Mouse (Mus musculus) duodenum, adult 2 months (tissue): ENCODE measurements around the gene Fam111a. TPM values are rescaled to one million over a fixed set of nuclear protein-coding genes. Genes with fewer than 3 reads are reported as not detected.

ENCODE experiments used
- polyA plus RNA-seq: library from polyadenylated mRNA; depleted of rRNA; stranded (reverse); fragments of >200 nt; gene quantifications from 2 replicates; pipeline ENCODE4 v1.2.3, GENCODE M21; 2012; ENCODE audit warnings: low replicate concordance; rRNA removed

The Fam111a gene
- polyA plus RNA-seq = 0.14 and 0.39 TPM in 2 replicates

DNA sequence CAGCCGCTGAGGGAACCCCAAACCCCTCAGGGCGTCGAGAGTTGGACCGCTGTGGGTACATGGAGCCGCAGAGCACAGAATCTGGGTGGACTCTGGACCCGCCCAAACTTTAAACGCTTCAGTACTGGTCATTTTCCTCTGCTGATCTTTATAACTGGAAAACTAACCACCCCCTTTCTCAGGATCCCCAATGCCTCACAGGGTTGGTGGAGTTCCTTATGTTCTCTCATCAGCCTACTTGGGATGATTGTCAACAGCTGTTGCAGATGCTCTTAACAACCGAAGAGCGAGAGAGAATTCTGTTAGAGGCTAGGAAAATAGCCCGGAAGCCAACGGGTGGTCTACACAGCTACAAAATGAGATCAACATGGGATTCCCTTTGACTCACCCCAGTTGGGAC, at the start of gene Fam111a:
Gene Fam111a (plus strand): TSS at position 301 of the 400 bp plus-strand sequence.

GRCm38 (mm10) chr19:12501370-12502347, 43.9 kb upstream of the Fam111a start, which contains the start of gene Dtx4:
Gene Dtx4 (minus strand): TSS chr19:12501454.

GRCm38 (mm10) chr19:12599674-12600073, 54.1 kb downstream of the Fam111a start, which contains the start of gene Gm4952:
Gene Gm4952 (plus strand): TSS chr19:12599974.

DNA sequence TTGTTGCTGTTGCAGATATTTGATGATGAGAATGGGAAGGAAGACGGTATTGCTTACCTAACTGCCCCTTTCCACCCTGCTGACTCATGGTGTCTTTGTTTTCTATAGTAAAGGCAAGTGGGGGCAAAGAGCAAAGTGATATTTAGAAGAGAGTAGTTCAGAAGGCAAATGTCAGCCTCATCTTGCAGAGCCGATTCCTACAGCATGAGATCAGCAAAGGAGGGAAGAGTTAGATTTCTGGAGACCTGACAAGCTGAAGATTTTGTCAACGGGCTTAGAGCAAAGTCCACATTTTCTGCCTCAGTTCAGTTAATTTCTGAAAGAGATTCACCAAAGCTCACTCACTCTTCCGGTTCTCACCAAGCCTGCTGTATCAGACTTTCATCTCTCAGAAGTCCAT, 87.6 kb downstream of the Fam111a start, which contains the start of gene Glyat:
Gene Glyat (plus strand): TSS at position 133 of the 400 bp plus-strand sequence.

Other genes starting within 250 kb of the Fam111a start
- gene Olfr1436, start 246.6 kb upstream of the Fam111a start, polyA plus RNA-seq = not detected in 2 replicates
- gene Olfr1437, start 220.6 kb upstream of the Fam111a start, polyA plus RNA-seq = not detected in 2 replicates
- gene Olfr1438-ps1, start 209.8 kb upstream of the Fam111a start, polyA plus RNA-seq = not detected in 2 replicates
- gene Olfr1440, start 158.5 kb upstream of the Fam111a start, polyA plus RNA-seq = not detected in 2 replicates
- gene Olfr1441, start 128.3 kb upstream of the Fam111a start, polyA plus RNA-seq = not detected in 2 replicates
- not detected in 2 replicates for gene Pfpl, start 117.8 kb upstream of the Fam111a start, polyA plus RNA-seq
- 1.3 and 1.4 TPM in 2 replicates for gene Mpeg1, start 85.0 kb upstream of the Fam111a start, polyA plus RNA-seq
- gene Dtx4, start 44.3 kb upstream of the Fam111a start, polyA plus RNA-seq = 7.4 and 9.3 TPM in 2 replicates
- gene Gm4952, start 54.2 kb downstream of the Fam111a start, polyA plus RNA-seq = 0.05 TPM in 1 of 2 replicates, not detected in the other
- not detected in 2 replicates for gene Glyat, start 87.6 kb downstream of the Fam111a start, polyA plus RNA-seq
- gene Olfr1442, start 124.7 kb downstream of the Fam111a start, polyA plus RNA-seq = not detected in 2 replicates
- gene Olfr1443, start 132.4 kb downstream of the Fam111a start, polyA plus RNA-seq = not detected in 2 replicates
- not detected in 2 replicates for gene Keg1, start 150.0 kb downstream of the Fam111a start, polyA plus RNA-seq
- gene Cntf, start 219.9 kb downstream of the Fam111a start, polyA plus RNA-seq = 0.25 TPM in 1 of 2 replicates, not detected in the other